Comparison of ENCODE assay signal across 18 mouse cellular contexts in the genomic region with DNA sequence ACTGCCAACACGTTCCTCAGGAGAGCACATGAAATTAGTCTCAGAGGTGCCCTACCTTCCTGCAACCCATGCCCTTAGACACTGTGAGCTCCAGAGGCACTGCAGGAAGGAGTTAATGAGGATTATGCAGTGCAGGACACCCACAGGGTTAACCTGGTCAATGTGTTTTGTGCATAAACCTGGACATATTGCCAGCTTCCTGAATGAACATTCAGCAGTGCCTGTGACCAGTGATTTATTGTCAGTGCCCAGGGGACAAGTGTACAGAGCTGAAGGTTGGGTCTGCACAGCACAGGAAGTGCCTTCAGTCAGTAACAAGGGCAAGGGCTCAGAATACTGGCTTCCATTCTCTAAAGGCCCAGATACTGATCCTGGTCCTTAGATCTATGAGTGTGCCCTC. TPM values are rescaled to one million over a fixed set of nuclear protein-coding genes. Genes with fewer than 3 reads are reported as not detected.
DNase-seq lines count a peak whose midpoint lies in the region; ATAC-seq lines count a peak whose summit lies in the region.
"Had no signal": no experiment of that assay in that cellular context is flagged by ENCODE, and none has a peak within 500 bp of the region (broad histone marks: within the 10 kb centered on the region; RNA-seq: fewer than 3 reads in every experiment).

No protein-coding gene starts in this region.

- ATAC-seq in heart, embryonic 11.5 days (replicated peaks; ENCODE audit: insufficient number of reproducible peaks, low FRiP score, low TSS enrichment) = no peak
- ATAC-seq: hindbrain, embryonic 16.5 days; midbrain, embryonic 13.5 days had no signal

- peak overlapping the region; percentile 18; the same call in 1 of the 2 replicates for H3K27ac ChIP-seq in heart, embryonic 10.5 days
- H3K27ac ChIP-seq in heart, embryonic 11.5 days (ENCODE audit: low read depth, low read length) = no peak overlapping the region
- H3K27ac ChIP-seq: embryonic facial prominence, embryonic 15.5 days; forebrain, embryonic 12.5 days; limb, embryonic 13.5 days; liver, embryonic 15.5 days; midbrain, embryonic 13.5 days had no signal

- WGBS in heart, embryonic 10.5 days = 71% methylated on average over 1 of the region's 1 CpGs
- WGBS in heart, embryonic 11.5 days (ENCODE audit: insufficient replicate concordance) = 75% methylated on average over 1 of the region's 1 CpGs

- no peak overlapping the region for H3K9ac ChIP-seq in heart, embryonic 11.5 days (ENCODE audit: low read depth, low read length)
- H3K9ac ChIP-seq: embryonic facial prominence, embryonic 15.5 days; forebrain, embryonic 12.5 days; liver, embryonic 15.5 days; midbrain, embryonic 13.5 days had no signal

- H3K4me2 ChIP-seq in heart, embryonic 11.5 days = no peak overlapping the region
- H3K4me2 ChIP-seq: embryonic facial prominence, embryonic 15.5 days; forebrain, embryonic 12.5 days; limb, embryonic 13.5 days; liver, embryonic 15.5 days; midbrain, embryonic 13.5 days had no signal

- H3K36me3 ChIP-seq in heart, embryonic 10.5 days = peaks cover 34% of the 10 kb centered on the region
- H3K36me3 ChIP-seq in heart, embryonic 11.5 days (ENCODE audit: control insufficient read depth, insufficient read depth, low read length) = peaks cover 9% of the 10 kb centered on the region

- DNase-seq in adrenal gland, postnatal 10 days = peak; percentile 50
- DNase-seq in adrenal gland, adult 18-20 months (ENCODE audit: low spot score in 2 of 2) = no peak
- DNase-seq in heart, embryonic 10.5 days (ENCODE audit: low spot score) = no peak
- DNase-seq in kidney, postnatal 36 days = peak; percentile 12 to 49
- DNase-seq in kidney, adult 11 months = no peak
- DNase-seq in naive thymus-derived CD4-positive, alpha-beta T cell, adult 2 months (ENCODE audit: low read depth) = peak; percentile 22
- DNase-seq: B cell, adult 2 months; lung, postnatal 14 days; right cerebral cortex, postnatal 25 days; thymus, postnatal 36 days had no signal

- peaks cover 73% of the 10 kb centered on the region for H3K4me1 ChIP-seq in heart, embryonic 10.5 days
- peaks cover 55% of the 10 kb centered on the region for H3K4me1 ChIP-seq in heart, embryonic 11.5 days (ENCODE audit: control insufficient read depth, insufficient read depth, low read length)

- H3K27me3 ChIP-seq in heart, embryonic 10.5 days (ENCODE audit: insufficient read depth, poor library complexity, severe bottlenecking) = no peaks in the 10 kb centered on the region
- no peaks in the 10 kb centered on the region for H3K27me3 ChIP-seq in heart, embryonic 11.5 days (ENCODE audit: control insufficient read depth, insufficient read depth, low read length)
- H3K27me3 ChIP-seq: embryonic facial prominence, embryonic 15.5 days; forebrain, embryonic 12.5 days; limb, embryonic 13.5 days; liver, embryonic 15.5 days; midbrain, embryonic 13.5 days; Patski had no signal

- no peaks in the 10 kb centered on the region for H3K9me3 ChIP-seq in heart, embryonic 10.5 days
- H3K9me3 ChIP-seq in heart, embryonic 11.5 days (replicated peaks; ENCODE audit: control insufficient read depth, low read length) = no peaks in the 10 kb centered on the region
- H3K9me3 ChIP-seq: embryonic facial prominence, embryonic 15.5 days; forebrain, embryonic 12.5 days; limb, embryonic 13.5 days; liver, embryonic 15.5 days; midbrain, embryonic 13.5 days had no signal

- H3K4me3 ChIP-seq in heart, embryonic 10.5 days = no peak overlapping the region
- H3K4me3 ChIP-seq in heart, embryonic 11.5 days (ENCODE audit: low read depth, low read length) = no peak overlapping the region
- H3K4me3 ChIP-seq: embryonic facial prominence, embryonic 15.5 days; forebrain, embryonic 12.5 days; limb, embryonic 13.5 days; liver, embryonic 15.5 days; midbrain, embryonic 13.5 days had no signal

RNA-seq across cellular contexts. Expression of gene Sh3gl1, which starts 9.6 kb away (rescaled TPM):
- total RNA-seq in adrenal gland, postnatal 10 days (2021) = 10 to 100 TPM; 49.3 to 50.7 TPM
- total RNA-seq in adrenal gland, adult 18-20 months (2021) = 10 to 100 TPM; 38.3 to 39.0 TPM
- polyA plus RNA-seq in heart, embryonic 10.5 days (2016; fragmentation: Nextera tagmentation; extraction: Ambion mirVana) = 117 and 155 TPM in 2 replicates
- polyA plus RNA-seq in heart, embryonic 11.5 days (2014; fragmentation: Nextera tagmentation; extraction: Ambion mirVana) = 89.9 and 90.6 TPM in 2 replicates

RNA-seq across cellular contexts. Expression of gene Chaf1a, which starts 13.4 kb away (rescaled TPM):
- total RNA-seq in adrenal gland, postnatal 10 days (2021) = 10 to 100 TPM in 1 of 2 experiments, 1 to 10 TPM in 1; 8.4 to 10.9 TPM
- 1 to 10 TPM; 2.1 to 2.3 TPM for total RNA-seq in adrenal gland, adult 18-20 months (2021)
- polyA plus RNA-seq in heart, embryonic 10.5 days (2016; fragmentation: Nextera tagmentation; extraction: Ambion mirVana) = 24.0 and 30.0 TPM in 2 replicates
- 13.4 and 13.5 TPM in 2 replicates for polyA plus RNA-seq in heart, embryonic 11.5 days (2014; fragmentation: Nextera tagmentation; extraction: Ambion mirVana)

RNA-seq across cellular contexts. Expression of gene Mpnd, which starts 21.4 kb away (rescaled TPM):
- 10 to 100 TPM; 77.0 to 91.2 TPM for total RNA-seq in adrenal gland, postnatal 10 days (2021)
- 10 to 100 TPM; 68.1 to 97.5 TPM for total RNA-seq in adrenal gland, adult 18-20 months (2021)
- 69.5 and 111 TPM in 2 replicates for polyA plus RNA-seq in heart, embryonic 10.5 days (2016; fragmentation: Nextera tagmentation; extraction: Ambion mirVana)
- 67.6 and 68.3 TPM in 2 replicates for polyA plus RNA-seq in heart, embryonic 11.5 days (2014; fragmentation: Nextera tagmentation; extraction: Ambion mirVana)

RNA-seq across cellular contexts. Expression of gene Stap2, which starts 21.5 kb away (rescaled TPM):
- 10 to 100 TPM; 15.2 to 17.2 TPM for total RNA-seq in adrenal gland, postnatal 10 days (2021)
- total RNA-seq in adrenal gland, adult 18-20 months (2021) = 1 to 10 TPM; 5.1 to 5.4 TPM
- polyA plus RNA-seq in heart, embryonic 10.5 days (2016; fragmentation: Nextera tagmentation; extraction: Ambion mirVana) = 7.7 and 8.0 TPM in 2 replicates
- 7.2 and 8.1 TPM in 2 replicates for polyA plus RNA-seq in heart, embryonic 11.5 days (2014; fragmentation: Nextera tagmentation; extraction: Ambion mirVana)

RNA-seq across cellular contexts. Expression of gene Fsd1, which starts 40.6 kb away (rescaled TPM):
- 1 to 10 TPM; 1.4 to 3.7 TPM for total RNA-seq in adrenal gland, postnatal 10 days (2021)
- total RNA-seq in adrenal gland, adult 18-20 months (2021) = 1 to 10 TPM; 2.3 to 4.3 TPM
- 8.4 and 23.2 TPM in 2 replicates for polyA plus RNA-seq in heart, embryonic 10.5 days (2016; fragmentation: Nextera tagmentation; extraction: Ambion mirVana)
- polyA plus RNA-seq in heart, embryonic 11.5 days (2014; fragmentation: Nextera tagmentation; extraction: Ambion mirVana) = 5.0 and 5.2 TPM in 2 replicates

Comparison
In these comparisons a context has a peak if more than half of its experiments do, and no peak if none do; other contexts are left out.
1. DNase-seq: peak in adrenal gland, postnatal 10 days (single experiment), kidney, postnatal 36 days (2 of 2) and naive thymus-derived CD4-positive, alpha-beta T cell, adult 2 months (single experiment); none in adrenal gland, adult 18-20 months (0 of 2), heart, embryonic 10.5 days (single experiment) and kidney, adult 11 months (single experiment).